ENCODE assay signal across 13 mouse cellular contexts in genomic region chr11:55890161-55890560, GRCm38 (mm10).
"Had no signal": no experiment of that assay in that cellular context is flagged by ENCODE, and none has a peak within 500 bp of the region (broad histone marks: within the 10 kb centered on the region; RNA-seq: fewer than 3 reads in every experiment).

No protein-coding gene starts in this region.

- DNase-seq: gastrocnemius, adult 2 months; gastrocnemius, postnatal 10 days; gastrocnemius, postnatal 25 days; heart, adult 18-20 months; heart, postnatal 10 days; heart, postnatal 4 days; kidney, adult 18-20 months; kidney, adult 9 months; kidney, postnatal 14 days; kidney, postnatal 36 days; layer of hippocampus, adult 9-11 months; layer of hippocampus, postnatal 36 days; left cerebral cortex, postnatal 4 days had no signal
